Mouse (Mus musculus) cerebellum, adult 2 months (tissue): ENCODE measurements around the gene Fam155a.

Experiments
- CTCF ChIP-seq: fragments of 200-500 bp; IDR thresholded peaks from 2 replicates; pipeline ENCODE4 v1.5.1; 2011; ENCODE audit warnings: low read depth, mild to moderate bottlenecking, control low read depth, low read length, moderate library complexity, borderline replicate concordance; ENCODE audit not compliant: insufficient read depth
- POLR2A ChIP-seq: fragments of 200-500 bp; IDR thresholded peaks from 2 replicates; pipeline ENCODE4 v1.6.1; 2011; ENCODE audit warnings: low read length, control low read depth, borderline replicate concordance; ENCODE audit not compliant: insufficient read depth

GRCm38 (mm10) chr8:9174865-9175565, 595.9 kb downstream of the Fam155a start:
- TF ChIP-seq CTCF: peak; percentile 57; the same call in 1 of the 2 replicates
- no peak for TF ChIP-seq POLR2A
